Mouse (Mus musculus) left cerebral cortex, adult 2 months (tissue): ENCODE data around the gene 2200002J24Rik. TPM values are rescaled to one million over a fixed set of nuclear protein-coding genes. Genes with fewer than 3 reads are reported as not detected.
"Not testable (repeated sequence)": the region's sequence is repeated elsewhere in the genome, so short reads cannot be mapped to it uniquely, and the experiment has no call there.

Experiments
- DNase-seq, 2 experiments: peaks; one replicate each; pipeline ENCODE4 v3.0.0; 2021 to 2022; ENCODE audit warnings: low spot score in 2 of 2, mixed read lengths in 1 of 2; ENCODE audit errors: extremely low spot score in 1 of 2
- H3K27ac ChIP-seq: fragments of 200-600 bp; 2 replicates; pipeline ENCODE4 v1.8.1; 2022
- H3K4me3 ChIP-seq: fragments of 200-600 bp; 2 replicates; pipeline ENCODE4 v1.8.1; 2022
- CTCF ChIP-seq: fragments of 200-600 bp; IDR thresholded peaks from 2 replicates; pipeline ENCODE4 v1.8.1; 2022; ENCODE audit warnings: antibody characterized with exemption, mild to moderate bottlenecking, moderate library complexity
- intact Hi-C: fragments of 180-260 bp; cut with DNase I; formaldehyde crosslinking; loops from one replicate; pipeline ENCODE4 v1.15.1; 2025
- total RNA-seq, 2 experiments: library from RNA; stranded (reverse); gene quantifications; 2 replicates each; pipeline ENCODE4 v1.2.3; 2021

The 2200002J24Rik gene
- total RNA-seq, 2 experiments from 2014 or later, result not detected

DNA sequence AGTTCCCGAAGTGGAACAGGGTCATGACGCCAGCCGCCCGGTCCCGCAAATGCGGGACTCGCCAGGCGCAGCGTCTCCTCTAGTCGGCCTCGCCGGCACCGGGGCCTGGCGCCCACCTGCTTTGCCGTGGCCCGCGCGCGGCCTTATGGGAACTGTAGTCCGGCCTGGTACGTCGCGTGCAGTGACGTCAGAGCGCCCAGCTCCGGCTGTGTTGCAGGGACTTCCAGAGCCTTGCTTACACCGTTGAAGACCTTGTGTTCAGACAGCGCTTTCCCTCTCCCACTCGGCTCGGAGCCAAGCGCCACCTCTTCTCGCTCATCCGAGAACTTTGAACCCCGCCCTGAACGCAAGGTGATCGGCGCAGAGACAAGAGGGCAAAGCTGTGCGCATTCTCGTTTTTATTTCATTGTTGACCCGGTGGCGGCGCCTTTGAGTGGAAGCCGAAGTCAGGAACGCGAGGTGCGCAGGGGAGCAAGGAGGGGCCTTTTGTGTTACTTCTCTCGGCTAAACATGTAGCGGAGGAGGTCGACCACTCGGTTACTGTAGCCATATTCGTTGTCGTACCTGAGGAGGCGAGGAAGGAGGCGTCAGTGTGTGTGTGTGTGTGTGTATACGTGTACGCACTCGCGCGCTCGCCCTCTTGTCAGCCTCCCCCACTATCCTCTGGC lies 30.8 kb downstream of the 2200002J24Rik start, which contains the start of gene Tmem147:
TSS of gene Tmem147 (minus strand) at position 145 of the 668 bp plus-strand sequence.
- DNase-seq, result peak; percentile 97 to 98
- intact Hi-C loops, result loop anchor here (1.0 to 10.0 kb wide), 5 partner anchors 64 to 345 kb away; partner anchors contain the start of genes Ffar1, Fxyd3, Kmt2b and Rbm42
- Histone ChIP-seq H3K27ac (peak within 1 kb of the TSS; percentile 95), H3K4me3 (peak within 1 kb of the TSS; percentile 80)
- TF ChIP-seq CTCF, result peak; percentile 21

GRCm38 (mm10) chr7:30730064-30730722 lies 31.5 kb downstream of the 2200002J24Rik start:
- not testable (repeated sequence) for H3K27ac ChIP-seq, DNase-seq
- peak overlapping the region; percentile 80 for H3K4me3 ChIP-seq
- intact Hi-C loops, result loop anchor here (10.0 kb wide), 1 partner anchor 345 kb away; the partner anchor contains the start of gene Fxyd3

- intact Hi-C loops, result loop anchor here (10.0 kb wide), 1 partner anchor 339 kb away; the partner anchor contains the start of gene Fxyd3
- DNase-seq, result no peak
- no peak overlapping the region for H3K27ac ChIP-seq
- no peak for TF ChIP-seq CTCF
- H3K4me3 ChIP-seq, result no peak overlapping the region
Observed at GRCm38 (mm10) chr7:30736211-30736610, 37.5 kb downstream of the 2200002J24Rik start.

DNA sequence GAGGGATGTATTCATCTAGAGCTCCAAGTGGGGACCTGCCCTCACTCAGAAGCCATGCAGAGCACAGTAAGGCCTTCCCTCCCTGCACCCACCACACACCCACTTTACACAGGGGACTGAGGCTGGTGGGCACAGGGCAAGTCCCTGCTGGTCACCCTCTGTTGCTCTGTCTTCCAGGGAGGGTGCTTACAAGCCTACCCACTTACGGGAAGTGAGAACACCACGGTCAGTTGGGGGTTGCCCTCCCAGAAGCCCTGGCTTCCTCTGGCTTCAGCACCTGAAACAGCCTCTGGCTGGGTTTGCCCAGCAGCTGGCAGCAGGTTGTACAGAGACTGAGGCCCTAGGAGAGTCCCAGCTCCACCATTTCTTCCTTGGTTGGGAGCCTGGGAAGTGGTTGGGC lies 43.8 kb downstream of the 2200002J24Rik start:
- intact Hi-C loops, H3K4me3 ChIP-seq, DNase-seq, H3K27ac ChIP-seq: not testable (repeated sequence)

DNA sequence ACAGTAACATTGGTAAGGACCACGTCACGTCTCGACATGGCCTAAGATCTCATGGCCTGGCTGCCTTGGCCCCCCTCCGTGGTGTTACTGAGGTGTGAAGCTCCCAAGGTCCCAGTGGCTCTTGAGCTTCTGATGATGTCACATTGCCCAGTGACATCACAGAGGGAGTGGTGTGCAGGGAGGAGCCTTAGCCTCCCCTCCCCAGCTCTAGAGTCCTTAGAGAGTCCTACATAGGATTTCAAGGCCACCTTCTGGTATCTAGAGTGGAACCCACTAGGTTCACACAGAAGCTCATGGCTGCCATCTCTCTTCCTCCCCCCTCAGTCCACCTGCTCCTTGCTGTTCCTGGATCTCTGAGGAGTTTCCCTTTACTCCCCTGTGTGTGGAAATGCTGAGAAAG lies 44.9 kb downstream of the 2200002J24Rik start, which contains the start of gene Gapdhs:
TSS of gene Gapdhs (minus strand) at position 65 of the 400 bp plus-strand sequence.
- H3K4me3 ChIP-seq, intact Hi-C loops, H3K27ac ChIP-seq, DNase-seq: not testable (repeated sequence)

- TF ChIP-seq CTCF, result no peak; the same call in 1 of the 2 replicates
- H3K4me3 ChIP-seq, result no peak overlapping the region
- no peak for DNase-seq
- H3K27ac ChIP-seq, result no peak overlapping the region
- intact Hi-C loops, result no loop called here
Observed at GRCm38 (mm10) chr7:30744022-30744598, 45.4 kb downstream of the 2200002J24Rik start.

- no peak; the same call in 1 of the 2 replicates for TF ChIP-seq CTCF
- H3K4me3 ChIP-seq, result no peak overlapping the region
Observed at GRCm38 (mm10) chr7:30747525-30748204, 48.9 kb downstream of the 2200002J24Rik start.

More at GRCm38 (mm10) chr7:30747525-30748204, 48.9 kb downstream of the 2200002J24Rik start:
- no peak overlapping the region for H3K27ac ChIP-seq
- DNase-seq, result no peak
- intact Hi-C loops, result no loop called here

Other genes starting within 250 kb of the 2200002J24Rik start
- 10 to 100 TPM; 11.0 to 11.9 TPM for gene Kirrel2, start 241.2 kb upstream of the 2200002J24Rik start, total RNA-seq
- 1 to 10 TPM in 1 of 2 experiments, under 1 TPM in 1; 0.79 to 1.1 TPM for gene Nphs1, start 240.6 kb upstream of the 2200002J24Rik start, total RNA-seq
- gene Prodh2, start 205.3 kb upstream of the 2200002J24Rik start, total RNA-seq, result not detected
- gene Arhgap33, start 163.9 kb upstream of the 2200002J24Rik start, total RNA-seq, result 100 to 1,000 TPM; 182 to 220 TPM
- gene Hspb6, start 146.7 kb upstream of the 2200002J24Rik start, total RNA-seq, result 1 to 10 TPM; 4.4 to 5.0 TPM
- 1 to 10 TPM; 4.9 to 5.2 TPM for gene Proser3, start 146.6 kb upstream of the 2200002J24Rik start, total RNA-seq
- gene Lin37, start 139.1 kb upstream of the 2200002J24Rik start, total RNA-seq, result 10 to 100 TPM; 42.9 to 43.2 TPM
- 10 to 100 TPM; 67.4 to 74.4 TPM for gene U2af1l4, start 135.6 kb upstream of the 2200002J24Rik start, total RNA-seq
- gene Gm49396, start 135.6 kb upstream of the 2200002J24Rik start, total RNA-seq, result 1 to 10 TPM; 6.4 to 8.8 TPM
- gene Psenen, start 135.3 kb upstream of the 2200002J24Rik start, total RNA-seq, result 10 to 100 TPM; 84.9 to 93.8 TPM
- 1 to 10 TPM; 3.8 to 6.6 TPM for gene Igflr1, start 133.5 kb upstream of the 2200002J24Rik start, total RNA-seq
- gene Kmt2b, start 110.2 kb upstream of the 2200002J24Rik start, total RNA-seq, result 10 to 100 TPM; 53.4 to 57.4 TPM
- gene Zbtb32, start 100.0 kb upstream of the 2200002J24Rik start, total RNA-seq, result not detected
- gene Upk1a, start 86.1 kb upstream of the 2200002J24Rik start, total RNA-seq, result under 1 TPM; 0.48 to 0.96 TPM
- gene Cox6b1, start 72.8 kb upstream of the 2200002J24Rik start, total RNA-seq, result 100 to 1,000 TPM; 565 to 587 TPM
- not detected for gene Etv2, start 63.1 kb upstream of the 2200002J24Rik start, total RNA-seq
- gene Rbm42, start 48.6 kb upstream of the 2200002J24Rik start, total RNA-seq, result 10 to 100 TPM; 67.7 to 67.8 TPM
- 1 to 10 TPM; 4.7 to 5.2 TPM for gene Haus5, start 33.9 kb upstream of the 2200002J24Rik start, total RNA-seq
- not detected for gene Pmis2, start 27.3 kb upstream of the 2200002J24Rik start, total RNA-seq
- gene Atp4a, start 13.3 kb downstream of the 2200002J24Rik start, total RNA-seq, result under 1 TPM; 0.70 TPM
- gene Tmem147, start 30.6 kb downstream of the 2200002J24Rik start, total RNA-seq, result 100 to 1,000 TPM; 119 to 127 TPM
- not detected for gene Gapdhs, start 44.8 kb downstream of the 2200002J24Rik start, total RNA-seq
- gene Sbsn, start 52.5 kb downstream of the 2200002J24Rik start, total RNA-seq, result 1 to 10 TPM; 7.8 to 8.7 TPM
- gene Dmkn, start 64.8 kb downstream of the 2200002J24Rik start, total RNA-seq, result 1 to 10 TPM; 1.9 to 2.1 TPM
- not detected for gene Krtdap, start 89.0 kb downstream of the 2200002J24Rik start, total RNA-seq
- not detected for gene Ffar2, start 124.8 kb downstream of the 2200002J24Rik start, total RNA-seq
- gene Ffar3, start 157.3 kb downstream of the 2200002J24Rik start, total RNA-seq, result not detected
- not detected for gene Ffar1, start 162.6 kb downstream of the 2200002J24Rik start, total RNA-seq
- gene Cd22, start 181.4 kb downstream of the 2200002J24Rik start, total RNA-seq, result not detected
- gene Mag, start 215.9 kb downstream of the 2200002J24Rik start, total RNA-seq, result 10 to 100 TPM; 91.1 to 93.1 TPM
- gene Hamp2, start 225.8 kb downstream of the 2200002J24Rik start, total RNA-seq, result not detected
- gene Hamp, start 245.1 kb downstream of the 2200002J24Rik start, total RNA-seq, result not detected